ENCODE assay signal across 8 mouse cellular contexts in genomic region chr7:91262031-91262951, GRCm38 (mm10).
DNase-seq lines count a peak whose midpoint lies in the region; ATAC-seq and TF ChIP-seq lines count a peak whose summit lies in the region.

No protein-coding gene starts in this region.

- ATAC-seq in forebrain, embryonic 11.5 days (replicated peaks; ENCODE audit: low FRiP score), result peak; percentile 89
- no peak for ATAC-seq in liver, embryonic 14.5 days (ENCODE audit: insufficient read depth)

- H3K9ac ChIP-seq in forebrain, embryonic 11.5 days (ENCODE audit: low read length), result peak overlapping the region; percentile 54
- H3K9ac ChIP-seq in liver, embryonic 14.5 days (replicated peaks), result no peak overlapping the region

- no peaks in the 10 kb centered on the region for H3K27me3 ChIP-seq in forebrain, embryonic 11.5 days (ENCODE audit: control insufficient read depth, insufficient read depth, low read length)
- no peaks in the 10 kb centered on the region for H3K27me3 ChIP-seq in liver, embryonic 14.5 days (ENCODE audit: control insufficient read depth, insufficient read depth, low read length)

- H3K4me2 ChIP-seq in forebrain, embryonic 11.5 days (ENCODE audit: low read depth, low read length, severe bottlenecking), result peak overlapping the region; percentile 78
- H3K4me2 ChIP-seq in liver, embryonic 14.5 days (ENCODE audit: low read depth), result peak overlapping the region; percentile 48

- TF ChIP-seq EP300 in liver, embryonic 14.5 days (IDR thresholded peaks at IDR 0.05; ENCODE audit: low read depth), result no peak

- no peaks in the 10 kb centered on the region for H3K36me3 ChIP-seq in forebrain, embryonic 11.5 days (ENCODE audit: control insufficient read depth, insufficient read depth, low read length)
- H3K36me3 ChIP-seq in liver, embryonic 14.5 days (replicated peaks; ENCODE audit: control insufficient read depth, insufficient read depth, low read depth), result no peaks in the 10 kb centered on the region

- TF ChIP-seq CTCF in liver, embryonic 14.5 days (IDR thresholded peaks at IDR 0.05; ENCODE audit: low read depth), result no peak

- peaks cover 2% of the 10 kb centered on the region for H3K4me1 ChIP-seq in forebrain, embryonic 11.5 days (replicated peaks; ENCODE audit: control insufficient read depth, insufficient read depth, low read length)
- no peaks in the 10 kb centered on the region for H3K4me1 ChIP-seq in liver, embryonic 14.5 days (replicated peaks; ENCODE audit: control insufficient read depth in 2 of 2, insufficient read depth in 2 of 2, low read length in 1 of 2)

- H3K4me3 ChIP-seq in forebrain, embryonic 11.5 days (ENCODE audit: low read depth, low read length), result peak overlapping the region; percentile 45
- H3K4me3 ChIP-seq in liver, embryonic 14.5 days (ENCODE audit: insufficient read depth in 1 of 2, low read depth in 2 of 2, low read length in 2 of 2), result no peak overlapping the region

- under 1% methylated on average over 34 of the region's 34 CpGs for WGBS in forebrain, embryonic 11.5 days
- 1% methylated on average over 34 of the region's 34 CpGs for WGBS in liver, embryonic 14.5 days (ENCODE audit: insufficient replicate concordance)

- H3K27ac ChIP-seq in forebrain, embryonic 11.5 days (ENCODE audit: low read depth, low read length), result no peak overlapping the region
- no peak overlapping the region for H3K27ac ChIP-seq in liver, embryonic 14.5 days

- H3K9me3 ChIP-seq in forebrain, embryonic 11.5 days (ENCODE audit: control insufficient read depth, low read length), result no peaks in the 10 kb centered on the region
- H3K9me3 ChIP-seq in liver, embryonic 14.5 days (ENCODE audit: control insufficient read depth, low read length), result no peaks in the 10 kb centered on the region

- DNase-seq in adrenal gland, postnatal 10 days, result peak; percentile 1
- DNase-seq in adrenal gland, adult 8-10 months, result no peak
- peak; percentile 36 for DNase-seq in brain, embryonic 18.5 days (ENCODE audit: low read depth, low spot score)
- peak; percentile 77 for DNase-seq in forebrain, embryonic 11.5 days (ENCODE audit: low spot score)
- peak; percentile 1 to 32 for DNase-seq in kidney, postnatal 25 days
- DNase-seq in liver, embryonic 14.5 days (ENCODE audit: low read depth in 3 of 3, low spot score in 3 of 3), result no peak
- DNase-seq in right cerebral cortex, postnatal 4 days, result peak; percentile 44
- DNase-seq in gastrocnemius, postnatal 10 days, result no peak

Comparison
In these comparisons a context has a peak if more than half of its experiments do, and no peak if none do; other contexts are left out.
1. DNase-seq: peak in adrenal gland, postnatal 10 days (single experiment), brain, embryonic 18.5 days (single experiment), forebrain, embryonic 11.5 days (single experiment), kidney, postnatal 25 days (2 of 2) and right cerebral cortex, postnatal 4 days (single experiment); none in adrenal gland, adult 8-10 months (single experiment), liver, embryonic 14.5 days (0 of 3) and gastrocnemius, postnatal 10 days (single experiment).